Mouse (Mus musculus) forebrain, embryonic 11.5 days (tissue): Measurements from ENCODE around the gene Msi1. TPM values are rescaled to one million over a fixed set of nuclear protein-coding genes. Genes with fewer than 3 reads are reported as not detected.
A peak's percentile ranks its signal among the peaks of the same experiment; 100 is the strongest.

Experiments used
- ATAC-seq: fragments of 200-750 bp; cut with Nextera tagmentation; replicated peaks from 2 replicates; pipeline ENCODE4 v1.8.0; 2017; ENCODE audit warnings: moderate TSS enrichment; ENCODE audit not compliant: low FRiP score
- DNase-seq: peaks from one replicate; pipeline ENCODE4 v3.0.0-alpha.2; 2017; ENCODE audit warnings: low spot score
- H3K27ac ChIP-seq: fragments of 300-500 bp; sonication (generic); 2 replicates; pipeline ENCODE4 v1.5.1; 2014; ENCODE audit warnings: low read depth, low read length
- H3K27me3 ChIP-seq: fragments of 300-500 bp; sonication (generic); 2 replicates; pipeline ENCODE4 v1.6.1; 2014; ENCODE audit warnings: mild to moderate bottlenecking, low read length, mixed read lengths; ENCODE audit not compliant: control insufficient read depth, insufficient read depth
- H3K36me3 ChIP-seq: fragments of 300-500 bp; sonication (generic); 2 replicates; pipeline ENCODE4 v1.6.1; 2014; ENCODE audit warnings: mild to moderate bottlenecking, low read length, moderate library complexity, mixed read lengths; ENCODE audit not compliant: control insufficient read depth, insufficient read depth
- H3K4me1 ChIP-seq: fragments of 300-500 bp; sonication (generic); replicated peaks from 2 replicates; pipeline ENCODE4 v1.6.1; 2014; ENCODE audit warnings: low read length, mixed read lengths; ENCODE audit not compliant: control insufficient read depth, insufficient read depth
- H3K4me2 ChIP-seq: fragments of 300-500 bp; sonication (generic); 2 replicates; pipeline ENCODE4 v1.6.1; 2014; ENCODE audit warnings: low read depth, mild to moderate bottlenecking, low read length, moderate library complexity, mixed read lengths; ENCODE audit not compliant: severe bottlenecking
- H3K4me3 ChIP-seq: fragments of 300-500 bp; sonication (generic); 2 replicates; pipeline ENCODE4 v1.5.1; 2014; ENCODE audit warnings: low read depth, low read length
- H3K9ac ChIP-seq: fragments of 300-500 bp; sonication (generic); 2 replicates; pipeline ENCODE4 v1.6.1; 2014; ENCODE audit warnings: low read length
- H3K9me3 ChIP-seq: fragments of 300-500 bp; sonication (generic); 2 replicates; pipeline ENCODE4 v1.6.1; 2016; ENCODE audit warnings: low read length, mixed read lengths; ENCODE audit not compliant: control insufficient read depth
- WGBS: fragments of 180-500 bp; shearing (Covaris S2); extraction: QIAGEN DNeasy Blood & Tissue Kit; methylation state at CpG from one replicate; pipeline ENCODE4 v1.1.7; 2014; 5-methylcytosine and 5-hydroxymethylcytosine counted together
- polyA plus RNA-seq: library from polyadenylated mRNA; unstranded; fragments of >200 nt; fragmentation: Nextera tagmentation; extraction: Ambion mirVana; gene quantifications from 2 replicates; pipeline ENCODE4 v1.2.1, GENCODE M21; 2014

Gene Msi1
- polyA plus RNA-seq, 1 experiment from 2014 or later = 219 TPM

GRCm38 (mm10) chr5:115403436-115404140, 25.8 kb upstream of the Msi1 start:
- DNase-seq (peak; percentile 78), ATAC-seq (peak; percentile 67)
- peak overlapping the region; percentile 99 for H3K27ac ChIP-seq
- H3K4me1 ChIP-seq = peaks cover 25% of the 10 kb centered on the region; the same call in 1 of the 2 replicates
- no peaks in the 10 kb centered on the region for H3K27me3 ChIP-seq
- no peaks in the 10 kb centered on the region for H3K9me3 ChIP-seq
- peak overlapping the region; percentile 1; the same call in 1 of the 2 replicates for H3K4me3 ChIP-seq
- H3K4me2 ChIP-seq = peak overlapping the region; percentile 25; the same call in 1 of the 2 replicates
- WGBS = 7% methylated on average over 17 of the region's 17 CpGs
- no peaks in the 10 kb centered on the region for H3K36me3 ChIP-seq
- H3K9ac ChIP-seq = peak overlapping the region; percentile 43

GRCm38 (mm10) chr5:115404241-115404794, 25.1 kb upstream of the Msi1 start:
- Histone ChIP-seq H3K4me1 (peaks cover 19% of the 10 kb centered on the region; the same call in 1 of the 2 replicates), H3K4me3 (peak overlapping the region; percentile 12; the same call in 1 of the 2 replicates)
- peak; percentile 90 for DNase-seq

GRCm38 (mm10) chr5:115405205-115405604, 24.2 kb upstream of the Msi1 start:
- peak overlapping the region; percentile 64 for H3K9ac ChIP-seq
- peaks cover 18% of the 10 kb centered on the region; the same call in 1 of the 2 replicates for H3K4me1 ChIP-seq
- H3K4me3 ChIP-seq = no peak overlapping the region
- H3K4me2 ChIP-seq = 0 out of 2 replicates have a peak overlapping the region, but pooled peaks have one; percentile 1
- H3K27me3 ChIP-seq = no peaks in the 10 kb centered on the region
- ATAC-seq (no peak), DNase-seq (peak; percentile 57)
- 38% methylated on average over 8 of the region's 8 CpGs for WGBS
- H3K27ac ChIP-seq = peak overlapping the region; percentile 99
- H3K36me3 ChIP-seq = no peaks in the 10 kb centered on the region
- H3K9me3 ChIP-seq = no peaks in the 10 kb centered on the region

More at GRCm38 (mm10) chr5:115404241-115404794, 25.1 kb upstream of the Msi1 start:
- Histone ChIP-seq H3K27me3 (no peaks in the 10 kb centered on the region), H3K9me3 (no peaks in the 10 kb centered on the region), H3K27ac (peak overlapping the region; percentile 99), H3K9ac (peak overlapping the region; percentile 64), H3K36me3 (no peaks in the 10 kb centered on the region), H3K4me2 (peak overlapping the region; percentile 46)
- WGBS = under 1% methylated on average over 18 of the region's 18 CpGs
- peak; percentile 85 for ATAC-seq

- Histone ChIP-seq H3K27ac (no peak overlapping the region), H3K27me3 (no peaks in the 10 kb centered on the region), H3K4me1 (peaks cover 17% of the 10 kb centered on the region; the same call in 1 of the 2 replicates), H3K9me3 (no peaks in the 10 kb centered on the region), H3K4me3 (no peak overlapping the region), H3K9ac (no peak overlapping the region), H3K36me3 (no peaks in the 10 kb centered on the region), H3K4me2 (no peak overlapping the region)
- ATAC-seq = no peak
- DNase-seq = peak; percentile 63
- 41% methylated on average over 9 of the region's 9 CpGs for WGBS
These were observed 21.3 kb upstream of the Msi1 start for GRCm38 (mm10) chr5:115408110-115408509.

- Histone ChIP-seq H3K27me3 (no peaks in the 10 kb centered on the region), H3K9ac (peak overlapping the region; percentile 35; the same call in 1 of the 2 replicates), H3K4me3 (no peak overlapping the region), H3K9me3 (no peaks in the 10 kb centered on the region), H3K4me2 (peak overlapping the region; percentile 32; the same call in 1 of the 2 replicates), H3K27ac (peak overlapping the region; percentile 59), H3K36me3 (no peaks in the 10 kb centered on the region), H3K4me1 (peaks cover 6% of the 10 kb centered on the region; the same call in 1 of the 2 replicates)
- ATAC-seq (no peak), DNase-seq (no peak)
- 63% methylated on average over 24 of the region's 24 CpGs for WGBS
These were observed 14.0 kb upstream of the Msi1 start for GRCm38 (mm10) chr5:115415111-115416085.

- Histone ChIP-seq H3K9ac (peak overlapping the region; percentile 100), H3K36me3 (peaks cover 7% of the 10 kb centered on the region; the same call in 1 of the 2 replicates), H3K4me2 (peak overlapping the region; percentile 89), H3K4me1 (peaks cover 27% of the 10 kb centered on the region), H3K9me3 (no peaks in the 10 kb centered on the region), H3K4me3 (peak overlapping the region; percentile 100), H3K27ac (peak overlapping the region; percentile 100), H3K27me3 (no peaks in the 10 kb centered on the region)
- DNase-seq (no peak), ATAC-seq (no peak)
- WGBS = under 1% methylated on average over 20 of the region's 20 CpGs
These were observed 504 bp upstream of the Msi1 start for GRCm38 (mm10) chr5:115428831-115429358.

GRCm38 (mm10) chr5:115430187-115430960, 975 bp downstream of the Msi1 start:
- Histone ChIP-seq H3K9ac (peak overlapping the region; percentile 100), H3K27me3 (no peaks in the 10 kb centered on the region), H3K4me1 (peaks cover 41% of the 10 kb centered on the region), H3K9me3 (no peaks in the 10 kb centered on the region), H3K27ac (peak overlapping the region; percentile 100), H3K36me3 (peaks cover 7% of the 10 kb centered on the region; the same call in 1 of the 2 replicates), H3K4me2 (peak overlapping the region; percentile 89), H3K4me3 (peak overlapping the region; percentile 100)
- DNase-seq = peak; percentile 69
- WGBS = under 1% methylated on average over 56 of the region's 73 CpGs
- no peak for ATAC-seq
